Mouse (Mus musculus) hematopoietic stem cell, adult 5-6 weeks (primary cell): ENCODE results near the gene Slc16a1. TPM values are rescaled to one million over a fixed set of nuclear protein-coding genes. Genes with fewer than 3 reads are reported as not detected.

Experiments
- ATAC-seq, 2 experiments: fragments of 125-278 bp in 1 of 2; replicated peaks in 1 of 2; 2 replicates each; pipeline ENCODE4 v1.8.0; 2016 to 2017; ENCODE audit warnings: inconsistent platforms in 2 of 2, mild to moderate bottlenecking in 2 of 2, moderate number of reproducible peaks in 2 of 2, low read depth in 1 of 2, moderate TSS enrichment in 1 of 2; ENCODE audit not compliant: low FRiP score in 2 of 2, poor library complexity in 2 of 2, severe bottlenecking in 2 of 2, insufficient read depth in 1 of 2, low TSS enrichment in 1 of 2
- total RNA-seq: library from RNA; stranded (forward); fragments of 172-1452, 232-1000 nt; gene quantifications from 2 replicates; pipeline ENCODE4 v1.2.3, GENCODE M21; 2017

Gene Slc16a1
- 29.8 and 58.4 TPM in 2 replicates for total RNA-seq

DNA sequence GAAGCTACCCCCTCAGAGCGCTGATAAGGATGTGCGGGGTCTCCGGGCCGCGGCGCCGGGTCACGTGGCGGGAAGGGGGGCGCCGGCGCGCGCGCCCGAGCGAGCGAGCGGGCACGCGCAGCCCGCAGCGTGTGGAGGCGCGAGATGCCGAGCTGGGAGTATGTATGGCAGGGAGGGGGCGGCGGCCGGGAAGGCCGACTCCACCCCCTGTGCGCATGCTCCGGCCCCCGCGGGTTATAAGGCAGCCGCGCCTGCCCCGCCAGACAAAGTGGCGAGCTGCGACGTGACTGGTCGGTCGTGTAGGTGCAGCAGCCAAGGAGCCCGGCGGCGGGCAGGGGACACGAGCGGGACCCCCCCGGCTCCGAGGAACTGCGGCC is at the start of gene Slc16a1:
Slc16a1 (plus strand) TSS at position 266 of the 377 bp plus-strand sequence.
- peak; percentile 63 to 80 for ATAC-seq

DNA sequence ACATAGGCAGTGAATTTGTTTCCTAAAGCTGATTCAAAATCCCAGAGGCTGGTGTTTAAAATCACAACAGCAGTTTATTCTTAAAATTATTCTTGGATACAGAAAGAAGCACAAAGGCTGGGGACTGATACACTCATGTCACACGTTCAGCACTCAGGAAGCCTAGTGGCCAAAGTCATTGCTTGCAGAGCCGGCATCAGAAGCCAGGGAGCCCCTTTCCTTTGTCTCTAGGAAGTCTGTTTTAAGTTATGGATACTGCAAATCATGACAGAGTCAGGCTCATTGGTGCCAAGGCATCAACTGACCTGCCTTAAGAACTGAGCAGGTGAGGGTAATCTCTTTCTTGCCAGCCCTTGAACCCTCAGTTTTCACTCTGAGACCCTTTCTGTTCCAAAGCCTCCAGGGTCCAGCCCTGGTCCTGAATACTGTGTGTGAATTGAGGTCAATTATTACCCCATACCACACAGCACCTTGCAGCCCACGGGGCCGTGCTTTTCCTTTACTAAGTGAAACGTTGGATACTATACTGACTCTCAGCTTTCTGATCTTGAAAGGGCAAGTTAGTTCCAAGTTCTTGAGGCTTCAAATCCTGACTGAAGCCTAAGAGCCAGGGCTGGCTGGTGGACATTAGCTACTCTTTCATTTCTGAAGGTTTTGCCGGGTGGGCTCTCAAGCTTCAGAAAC is 41.9 kb upstream of the Slc16a1 start:
- ATAC-seq = no peak

DNA sequence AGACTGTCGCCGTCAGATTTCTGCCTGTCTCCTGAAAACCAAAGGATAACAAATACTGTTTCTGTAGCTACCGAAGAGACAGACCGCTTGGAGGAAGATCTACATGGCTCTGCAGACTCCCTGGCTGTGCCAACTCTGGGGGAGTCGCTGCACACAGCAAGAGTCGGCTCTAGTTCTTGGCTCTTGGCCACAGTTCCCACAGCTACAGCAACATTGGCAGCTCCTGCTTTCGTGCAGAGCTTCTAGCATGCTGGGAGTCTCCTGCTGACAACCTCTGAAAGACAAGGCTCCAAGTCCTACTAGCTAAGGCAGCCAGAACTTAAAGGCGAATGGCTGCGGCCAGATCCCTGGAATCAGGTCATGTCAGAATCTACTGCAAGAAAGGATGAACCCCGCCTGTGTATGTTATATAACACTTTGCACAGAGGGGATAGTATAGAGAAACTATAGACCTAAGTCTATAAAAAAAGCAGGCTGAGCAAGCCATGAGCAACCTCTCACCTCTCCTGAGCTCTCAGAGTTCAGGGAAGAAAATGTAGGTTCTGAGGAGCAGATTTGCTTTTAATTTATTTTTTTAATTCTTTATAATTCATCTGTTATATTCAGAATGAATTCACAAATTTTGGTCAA is 41.2 kb upstream of the Slc16a1 start:
- ATAC-seq = no peak

DNA sequence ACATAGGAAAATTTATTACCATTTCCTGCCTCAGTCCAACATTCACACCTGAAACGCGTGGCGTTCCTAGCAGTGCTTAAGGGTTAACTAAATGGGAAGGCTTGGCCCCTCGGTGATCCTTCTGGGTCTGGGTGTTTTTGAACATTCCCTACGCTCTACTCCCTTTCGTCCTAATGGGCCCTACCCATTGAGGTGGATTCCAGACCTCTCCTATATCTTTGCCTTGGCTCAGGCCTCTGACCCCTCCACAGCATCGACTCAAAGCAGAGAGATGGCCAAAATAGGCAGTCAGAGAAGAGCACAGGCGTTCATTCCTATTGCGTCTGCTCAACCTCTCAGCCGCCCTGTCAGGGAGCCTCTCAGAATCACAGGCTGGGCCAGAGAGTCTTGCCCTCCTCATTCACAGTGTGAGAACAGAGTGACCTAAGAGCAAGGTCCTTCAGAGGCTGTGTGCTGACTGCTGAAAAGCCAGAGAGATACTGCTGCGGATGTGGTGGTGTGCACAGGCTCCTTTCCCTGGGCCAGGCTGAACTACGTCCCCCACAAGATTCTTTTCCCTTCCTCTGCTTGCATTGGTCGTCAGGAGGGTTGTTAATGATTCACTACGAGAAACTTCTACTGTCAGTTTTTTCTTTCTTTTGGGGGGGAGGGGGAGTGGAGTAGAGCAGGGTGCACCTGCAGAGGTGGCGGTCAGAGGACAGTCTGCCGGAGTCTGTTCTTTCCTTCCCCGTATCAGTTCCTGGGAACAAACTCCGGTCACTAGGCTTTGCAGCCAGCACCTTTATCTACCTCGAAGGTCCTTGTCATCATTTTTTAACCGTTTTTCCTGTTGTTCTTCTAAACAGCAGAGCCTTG is 38.9 kb upstream of the Slc16a1 start:
- ATAC-seq = no peak

DNA sequence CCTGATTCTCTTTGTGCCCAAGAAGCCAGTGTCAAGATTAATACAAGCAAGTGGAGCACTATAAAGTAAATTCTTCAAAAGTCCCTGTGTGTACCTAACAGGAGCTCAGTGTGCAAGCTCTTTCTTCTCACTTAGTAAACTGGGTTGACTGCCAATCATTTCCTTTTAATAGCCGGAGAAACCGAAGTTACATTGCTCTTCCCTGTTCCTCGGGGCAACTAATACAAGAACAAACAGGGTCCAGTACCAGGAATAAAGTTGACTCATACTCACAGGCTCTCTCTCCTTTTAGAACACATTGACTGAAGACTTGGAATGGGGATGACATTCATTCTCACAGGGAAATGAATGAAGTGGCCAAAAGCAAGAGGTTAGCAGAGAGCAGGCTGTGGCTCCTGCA is 37.8 kb upstream of the Slc16a1 start:
- ATAC-seq = no peak

DNA sequence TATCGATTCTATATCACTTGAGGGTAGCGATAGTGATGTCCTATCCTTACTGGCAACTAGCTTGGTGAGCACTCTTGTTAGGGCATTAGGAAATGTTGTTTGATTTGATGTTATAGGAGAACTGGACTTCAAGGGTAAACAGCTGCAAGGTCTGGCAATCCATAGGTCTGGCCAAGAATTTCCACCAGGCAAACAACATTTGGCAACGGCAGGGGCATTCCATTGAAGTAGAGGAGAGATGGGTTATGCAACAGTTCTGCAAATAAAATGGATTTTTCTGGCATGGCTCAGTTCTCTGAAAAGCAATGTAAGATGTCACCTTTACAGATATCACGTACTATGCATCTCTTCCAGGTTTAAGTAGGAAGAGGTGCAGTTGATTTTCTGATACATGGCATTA is 36.8 kb upstream of the Slc16a1 start:
- ATAC-seq = no peak

DNA sequence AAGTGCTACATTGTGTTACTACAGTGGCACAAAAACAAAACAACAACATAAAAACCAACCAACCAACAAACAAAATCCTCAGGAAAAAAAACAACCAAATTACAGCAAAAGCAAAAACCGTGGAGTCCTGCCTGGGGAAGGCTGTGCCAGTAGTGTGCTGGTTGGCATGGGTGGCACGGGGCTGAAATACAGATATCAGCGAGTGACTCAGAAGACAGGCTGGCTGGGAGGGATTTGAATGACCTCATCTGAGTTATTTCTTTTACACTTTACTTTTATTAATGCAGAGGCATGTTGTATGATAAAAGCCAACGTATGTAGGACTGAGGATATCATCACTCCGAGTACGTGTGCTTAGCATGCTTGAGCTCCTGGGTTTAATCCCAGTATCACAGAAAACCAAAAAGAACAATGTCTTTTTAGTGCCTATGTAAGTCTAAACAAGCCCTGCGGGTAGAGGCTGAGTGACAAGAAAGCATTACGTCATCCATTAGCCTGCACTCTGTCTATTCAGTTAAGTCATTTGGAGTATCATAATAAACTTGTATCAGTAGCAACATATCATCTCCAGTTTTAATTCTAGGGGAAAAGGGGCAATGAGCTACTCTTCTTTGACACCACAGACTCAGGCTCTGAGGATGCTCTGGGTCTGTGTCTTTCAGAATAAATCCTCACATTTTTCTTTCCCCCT is 28.6 kb upstream of the Slc16a1 start:
- no peak for ATAC-seq

DNA sequence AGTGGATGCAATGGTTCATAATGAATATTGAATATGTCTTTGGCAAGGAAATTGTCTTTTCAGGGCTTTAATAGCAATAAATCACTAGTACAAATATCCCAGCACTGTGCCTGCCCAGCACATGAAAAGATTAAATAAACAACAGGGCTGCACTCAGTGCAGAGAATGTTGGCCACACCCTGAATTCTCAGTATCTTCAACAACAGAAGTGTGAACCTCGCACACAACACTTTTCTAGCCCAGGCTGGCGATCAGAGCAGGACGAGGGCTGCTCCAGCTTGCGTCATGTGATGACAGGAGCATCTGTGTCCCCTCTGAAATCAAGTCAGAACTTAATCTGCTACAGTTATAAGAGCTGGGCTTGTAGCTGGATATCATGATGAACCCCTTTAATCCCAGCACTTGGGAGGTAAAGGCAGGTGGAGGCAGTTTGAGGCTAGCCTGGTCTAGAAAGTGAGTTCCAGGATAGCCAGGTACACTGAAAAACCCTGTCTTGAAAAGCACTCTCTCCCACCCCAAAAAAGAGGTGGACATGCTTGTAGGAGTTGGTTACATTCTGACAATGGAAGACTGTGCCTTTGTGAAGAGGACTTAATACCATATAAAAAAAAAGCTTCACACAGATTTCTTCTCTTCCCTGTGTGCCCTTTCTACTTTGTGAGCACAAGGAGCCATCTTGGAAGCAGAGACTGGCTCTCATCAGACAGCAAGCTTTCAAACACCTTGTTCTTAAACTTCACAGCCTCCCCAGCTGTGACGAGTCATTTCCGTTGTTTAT is 27.8 kb upstream of the Slc16a1 start:
- no peak for ATAC-seq

DNA sequence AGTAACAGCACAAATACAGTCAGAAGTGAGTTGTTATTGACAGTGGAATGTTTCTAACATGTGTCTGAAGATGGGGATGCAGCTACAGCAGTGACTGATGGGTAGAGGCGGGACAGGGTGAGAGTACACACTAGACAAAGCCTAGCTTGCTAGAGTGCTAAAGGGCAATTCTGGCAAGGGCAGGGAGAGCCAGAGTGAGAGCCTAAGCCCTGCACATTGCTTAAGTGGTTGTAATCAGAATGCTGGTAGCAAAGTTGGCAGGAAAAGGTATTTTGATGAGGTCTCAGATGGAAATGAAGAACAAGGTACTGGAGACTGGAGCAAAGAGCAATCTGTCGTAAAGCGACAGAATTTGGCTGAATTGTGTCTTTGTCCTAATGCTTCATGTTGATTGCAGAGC is 26.5 kb upstream of the Slc16a1 start:
- ATAC-seq = no peak

DNA sequence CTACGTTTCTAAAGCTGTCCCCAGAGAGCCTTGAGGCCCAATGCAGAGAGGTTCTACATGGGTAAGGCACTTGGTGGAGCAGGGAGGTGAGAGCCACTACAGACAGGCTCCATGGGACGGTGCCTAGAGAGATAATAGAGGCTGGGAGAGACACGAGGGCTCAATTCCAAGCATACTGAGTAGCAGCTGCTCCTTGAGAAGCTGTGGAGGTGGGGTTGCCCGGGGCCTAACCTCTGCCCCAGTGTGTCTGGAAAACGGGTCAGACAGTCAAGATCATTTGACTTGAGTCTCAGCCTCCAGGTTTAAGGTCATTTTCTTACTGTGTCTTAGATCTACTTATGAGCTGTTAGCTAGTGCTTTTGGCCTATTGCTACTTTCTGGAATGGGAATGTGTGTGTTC is 25.4 kb upstream of the Slc16a1 start:
- no peak for ATAC-seq

DNA sequence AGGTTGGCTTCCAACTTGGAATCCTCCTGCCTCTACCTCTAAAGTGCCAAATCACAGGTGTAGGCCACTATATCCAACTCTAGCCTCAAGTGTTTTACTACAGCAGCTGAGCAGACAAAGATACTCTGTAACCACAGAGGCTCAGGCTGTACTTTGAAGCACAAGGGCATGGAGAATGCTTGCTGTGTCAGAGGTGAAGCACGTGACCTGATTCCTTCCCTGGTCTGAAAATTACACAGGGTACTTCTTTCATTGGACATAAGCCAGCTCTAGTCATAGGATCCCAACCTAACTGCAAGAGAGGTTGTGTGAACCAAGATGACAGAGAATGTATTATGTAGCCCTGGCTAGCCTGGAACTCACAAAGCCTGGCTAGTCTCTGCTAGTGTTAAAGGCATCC is 24.4 kb upstream of the Slc16a1 start:
- ATAC-seq = no peak

DNA sequence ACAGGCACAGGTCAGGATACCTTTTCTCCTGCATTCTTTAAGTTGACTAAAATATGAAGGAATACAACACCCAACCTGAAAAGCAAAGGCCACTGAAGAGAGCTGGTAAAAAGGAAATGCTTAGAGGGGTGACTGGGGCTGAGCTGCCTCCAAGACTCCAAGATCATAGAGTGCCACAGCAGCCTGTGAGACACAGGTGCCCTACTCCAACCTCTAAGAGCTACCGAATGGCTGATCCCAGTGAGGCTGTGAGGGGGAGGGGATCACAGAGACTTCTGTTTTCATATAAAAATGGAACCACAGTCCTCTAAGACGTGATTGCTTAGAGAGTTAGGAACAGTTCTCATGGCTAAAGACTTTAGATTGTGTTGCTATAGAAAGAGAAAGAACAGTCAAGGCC is 23.3 kb upstream of the Slc16a1 start:
- no peak for ATAC-seq

DNA sequence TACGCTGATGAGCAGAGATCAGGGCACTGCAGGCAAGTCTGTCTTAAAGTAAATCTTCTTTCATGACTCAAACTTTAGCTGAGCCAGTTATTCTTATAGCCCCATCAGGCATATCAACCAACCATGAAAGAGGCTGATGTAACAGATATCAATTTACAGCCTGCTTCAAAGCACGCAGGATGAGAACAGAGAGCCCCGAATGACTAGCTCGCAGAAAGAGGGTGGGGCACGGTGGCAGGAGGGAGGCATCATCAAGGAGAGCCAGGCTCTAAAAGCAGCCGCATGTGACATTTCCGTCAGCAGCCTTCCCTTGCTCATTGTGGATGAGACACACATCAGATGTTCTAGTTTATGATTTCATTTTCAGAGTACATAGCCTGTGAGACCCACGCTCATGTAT is 22.3 kb upstream of the Slc16a1 start:
- no peak for ATAC-seq

DNA sequence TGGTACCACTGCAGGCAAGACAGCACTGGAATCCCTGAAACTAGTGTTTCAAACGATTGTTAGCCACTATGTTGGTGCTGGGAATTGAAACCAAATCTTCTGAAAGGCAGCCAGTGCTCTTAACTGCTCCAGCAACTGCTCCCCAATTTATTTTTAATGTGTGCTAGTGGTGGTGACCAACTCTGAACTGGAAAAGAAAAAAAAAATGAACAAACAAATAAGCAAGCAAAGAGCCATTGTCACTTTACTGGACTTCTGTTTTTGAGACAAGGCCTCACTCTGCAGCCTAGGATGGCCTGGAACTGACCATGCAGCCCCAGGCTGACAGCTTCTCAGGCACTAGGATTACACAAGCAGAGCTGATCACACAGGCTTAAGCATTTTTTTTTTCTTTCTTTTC is 16.6 kb upstream of the Slc16a1 start:
- ATAC-seq = no peak

DNA sequence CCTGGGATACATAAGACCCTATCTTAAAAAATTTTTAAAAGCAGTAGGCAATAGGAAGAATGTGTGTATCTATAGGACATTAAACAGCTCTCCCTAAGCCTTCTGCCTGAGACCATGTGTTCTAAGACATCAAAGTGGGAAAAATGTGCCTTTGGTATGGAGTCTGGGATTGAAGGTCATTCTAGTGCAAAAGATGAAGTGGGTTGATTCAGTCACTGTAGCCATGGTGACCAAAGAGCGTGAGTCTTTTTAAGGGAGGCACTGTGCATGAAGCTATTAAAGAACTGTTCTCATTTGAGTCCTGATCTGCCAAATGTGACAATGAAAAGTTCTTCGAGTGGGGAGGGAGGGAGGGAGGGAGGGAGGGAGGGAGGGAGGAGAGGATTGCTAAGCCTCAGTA is 8.7 kb upstream of the Slc16a1 start:
- no peak for ATAC-seq

DNA sequence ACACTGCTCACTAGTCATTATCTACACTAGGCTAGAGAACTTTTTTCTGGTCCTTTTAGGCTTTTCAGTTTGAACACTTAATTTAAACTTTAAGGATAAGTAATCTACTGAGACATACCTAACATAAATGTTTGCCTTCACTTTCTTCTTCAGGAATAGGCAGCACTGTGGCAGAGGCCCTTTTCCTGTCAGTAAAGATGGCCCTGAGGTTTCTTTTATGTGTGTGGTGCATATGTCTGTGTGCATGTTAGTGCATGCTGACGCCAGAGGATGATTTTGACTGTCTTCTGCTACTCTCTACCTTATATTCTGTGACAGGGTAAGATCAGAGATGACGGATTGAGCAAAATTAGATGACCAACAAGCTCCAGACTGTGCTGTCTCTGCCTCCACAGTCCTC is 7.5 kb upstream of the Slc16a1 start:
- ATAC-seq = no peak

DNA sequence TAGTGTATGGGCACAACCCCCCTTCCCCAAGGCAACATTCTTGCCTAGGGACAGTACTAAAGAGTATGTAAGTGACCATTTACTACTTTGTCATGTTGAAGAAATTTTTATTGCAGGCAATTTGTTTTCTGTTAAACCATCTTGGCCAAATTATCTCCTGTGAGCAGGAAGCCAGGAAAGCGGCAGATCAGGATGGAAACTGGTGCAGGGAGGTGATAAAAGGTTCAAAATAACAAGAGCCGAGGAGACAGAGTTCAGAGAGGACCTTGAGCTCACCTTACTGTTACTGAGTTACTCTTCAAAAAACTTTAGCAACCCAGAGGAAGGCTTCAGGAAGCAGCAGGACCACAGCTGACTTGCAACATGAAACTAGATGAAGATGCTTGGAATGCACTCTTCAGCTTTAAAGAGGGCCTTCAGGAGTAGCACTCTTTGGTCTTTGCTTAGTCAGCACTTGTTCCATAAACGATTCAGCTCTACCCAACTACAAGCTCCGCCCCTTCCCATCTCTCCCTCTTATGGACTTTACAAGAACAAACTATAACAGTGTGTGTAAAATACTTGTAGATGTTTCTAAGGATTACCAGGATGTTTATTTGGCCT is 5.8 kb upstream of the Slc16a1 start:
- peak in 1 of 2 experiments; percentile 12; a peak in 1 of 4 replicates for ATAC-seq
